Mouse (Mus musculus) kidney, postnatal 0 days (tissue): ENCODE measurements at regions not wholly inside any gene's neighbourhood (a gene's known extent, or its start where the extent isn't known, plus 50 kb on each side); places are given as distances from the start of the nearest gene placed in this dataset.
A peak's percentile ranks its signal among the peaks of the same experiment; 100 is the strongest.

Source experiments
- ATAC-seq: fragments of 200-750 bp; cut with Nextera tagmentation; replicated peaks from 2 replicates; pipeline ENCODE4 v1.8.0; 2017; ENCODE audit warnings: low read depth, moderate number of reproducible peaks, moderate TSS enrichment, moderate library complexity; ENCODE audit not compliant: low FRiP score
- DNase-seq: peaks from one replicate; pipeline ENCODE4 v3.0.0-alpha.2; 2016; ENCODE audit warnings: low spot score
- H3K27ac ChIP-seq: fragments of 300-500 bp; sonication (generic); 2 replicates; pipeline ENCODE4 v1.5.1; 2014; ENCODE audit warnings: mild to moderate bottlenecking
- H3K27me3 ChIP-seq: fragments of 300-500 bp; sonication (generic); 2 replicates; pipeline ENCODE4 v1.6.1; 2014; ENCODE audit warnings: low read length, mixed read lengths; ENCODE audit not compliant: insufficient read depth
- H3K36me3 ChIP-seq: fragments of 300-500 bp; sonication (generic); 2 replicates; pipeline ENCODE4 v1.6.1; 2014; ENCODE audit warnings: low read length, mixed read lengths; ENCODE audit not compliant: insufficient read depth
- H3K4me1 ChIP-seq: fragments of 300-500 bp; sonication (generic); replicated peaks from 2 replicates; pipeline ENCODE4 v1.6.1; 2014; ENCODE audit warnings: antibody characterized with exemption, low read length, mixed read lengths; ENCODE audit not compliant: insufficient read depth
- H3K4me2 ChIP-seq: fragments of 300-500 bp; sonication (generic); 2 replicates; pipeline ENCODE4 v1.6.1; 2014; ENCODE audit warnings: mild to moderate bottlenecking, low read length, moderate library complexity, mixed read lengths
- H3K4me3 ChIP-seq: fragments of 300-500 bp; sonication (generic); replicated peaks from 2 replicates; pipeline ENCODE4 v1.5.1; 2014; ENCODE audit warnings: low read depth, low read length
- H3K9ac ChIP-seq: fragments of 300-500 bp; sonication (generic); 2 replicates; pipeline ENCODE4 v1.6.1; 2014; ENCODE audit warnings: low read depth, low read length
- H3K9me3 ChIP-seq: fragments of 300-500 bp; sonication (generic); replicated peaks from 2 replicates; pipeline ENCODE4 v1.6.1; 2016; ENCODE audit warnings: low read length, inconsistent platforms, mixed read lengths
- CTCF ChIP-seq: IDR thresholded peaks from 2 replicates; pipeline ENCODE4 v1.5.1; 2016; ENCODE audit warnings: antibody characterized with exemption, low read depth, mild to moderate bottlenecking, moderate library complexity
- WGBS: fragments of 180-500 bp; shearing (Covaris S2); extraction: QIAGEN DNeasy Blood & Tissue Kit; methylation state at CpG from one replicate; pipeline ENCODE4 v1.1.7; 2014; 5-methylcytosine and 5-hydroxymethylcytosine counted together

DNA sequence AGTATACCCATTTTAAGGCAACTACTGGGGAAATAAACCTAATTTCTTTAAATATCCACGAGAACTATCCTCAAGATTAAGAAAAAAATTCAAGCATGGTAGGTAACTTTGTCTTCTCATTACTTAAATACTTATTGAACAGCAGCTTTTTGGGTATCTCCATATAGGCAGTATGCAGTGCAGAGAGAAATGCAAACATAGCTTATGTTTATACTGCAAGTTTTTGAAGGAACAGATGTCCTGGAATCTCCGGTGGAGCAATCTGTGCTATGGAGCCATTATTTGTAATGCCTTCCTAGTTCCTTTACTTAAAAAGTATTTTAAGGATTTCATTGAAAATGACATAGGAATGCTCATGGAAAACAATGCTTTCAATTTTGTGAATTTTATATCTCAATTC, 91.7 kb upstream of the Adgrb3 start:
- WGBS: 81% methylated on average over 2 of the region's 2 CpGs

DNA sequence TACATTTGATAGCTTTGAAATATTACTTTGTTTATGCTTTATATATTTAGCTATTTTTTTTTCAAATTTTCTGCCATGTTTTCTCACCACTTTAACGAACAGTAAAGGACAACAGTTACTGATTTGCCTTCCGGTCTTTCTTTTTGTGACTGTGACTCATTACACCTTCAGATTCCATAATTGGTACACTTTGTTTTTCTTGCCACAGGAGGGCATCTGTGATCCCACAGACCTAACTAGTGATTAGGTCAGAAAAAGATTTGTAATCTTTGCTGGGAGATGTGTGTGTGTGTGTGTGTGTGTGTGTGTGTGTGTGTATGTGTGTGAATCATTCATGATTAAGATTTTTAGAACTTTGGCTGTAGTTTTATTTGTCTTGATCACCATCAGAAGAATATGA, 64.7 kb upstream of the Adgrb3 start:
- Histone ChIP-seq H3K27me3 (no peaks in the 10 kb centered on the region), H3K4me3 (no peak overlapping the region), H3K9ac (no peak overlapping the region), H3K27ac (no peak overlapping the region), H3K4me2 (no peak overlapping the region), H3K4me1 (no peaks in the 10 kb centered on the region), H3K9me3 (no peaks in the 10 kb centered on the region), H3K36me3 (no peaks in the 10 kb centered on the region)
- TF ChIP-seq CTCF: no peak
- DNase-seq: no peak
- 79% methylated on average over 2 of the region's 2 CpGs for WGBS
- ATAC-seq: no peak

More for the DNA sequence above, 91.7 kb upstream of the Adgrb3 start:
- ATAC-seq (no peak), DNase-seq (no peak)
- TF ChIP-seq CTCF: no peak
- H3K4me3 ChIP-seq: no peak overlapping the region
- H3K36me3 ChIP-seq: no peaks in the 10 kb centered on the region
- H3K4me1 ChIP-seq: no peaks in the 10 kb centered on the region
- no peak overlapping the region for H3K27ac ChIP-seq
- no peak overlapping the region for H3K9ac ChIP-seq
- H3K27me3 ChIP-seq: no peaks in the 10 kb centered on the region
- no peak overlapping the region for H3K4me2 ChIP-seq
- no peaks in the 10 kb centered on the region for H3K9me3 ChIP-seq

DNA sequence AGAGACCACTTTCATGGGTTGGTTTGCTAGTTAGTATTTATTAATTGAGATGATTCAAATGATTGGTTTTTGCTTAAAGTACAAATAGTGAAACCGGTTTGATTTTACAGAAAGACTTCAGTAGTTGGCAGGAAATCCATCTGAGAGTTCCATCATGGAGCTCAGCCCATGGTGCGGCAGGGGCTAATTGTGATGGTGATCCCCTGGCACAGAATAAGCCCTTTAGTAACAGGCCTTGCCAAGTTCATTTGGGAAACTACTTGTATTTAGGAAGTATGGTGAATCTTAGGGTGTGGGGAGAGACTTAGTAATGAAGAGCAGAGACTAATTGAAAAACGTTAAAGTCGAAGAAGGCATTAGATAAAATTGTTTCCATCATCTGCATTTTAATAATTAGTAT, 63.5 kb upstream of the Adgrb3 start:
- Histone ChIP-seq H3K9me3 (no peaks in the 10 kb centered on the region), H3K36me3 (no peaks in the 10 kb centered on the region), H3K4me2 (no peak overlapping the region), H3K4me3 (no peak overlapping the region), H3K27me3 (no peaks in the 10 kb centered on the region), H3K4me1 (no peaks in the 10 kb centered on the region), H3K27ac (no peak overlapping the region), H3K9ac (no peak overlapping the region)
- 81% methylated on average over 4 of the region's 4 CpGs for WGBS
- DNase-seq: no peak
- no peak for ATAC-seq
- TF ChIP-seq CTCF: no peak

DNA sequence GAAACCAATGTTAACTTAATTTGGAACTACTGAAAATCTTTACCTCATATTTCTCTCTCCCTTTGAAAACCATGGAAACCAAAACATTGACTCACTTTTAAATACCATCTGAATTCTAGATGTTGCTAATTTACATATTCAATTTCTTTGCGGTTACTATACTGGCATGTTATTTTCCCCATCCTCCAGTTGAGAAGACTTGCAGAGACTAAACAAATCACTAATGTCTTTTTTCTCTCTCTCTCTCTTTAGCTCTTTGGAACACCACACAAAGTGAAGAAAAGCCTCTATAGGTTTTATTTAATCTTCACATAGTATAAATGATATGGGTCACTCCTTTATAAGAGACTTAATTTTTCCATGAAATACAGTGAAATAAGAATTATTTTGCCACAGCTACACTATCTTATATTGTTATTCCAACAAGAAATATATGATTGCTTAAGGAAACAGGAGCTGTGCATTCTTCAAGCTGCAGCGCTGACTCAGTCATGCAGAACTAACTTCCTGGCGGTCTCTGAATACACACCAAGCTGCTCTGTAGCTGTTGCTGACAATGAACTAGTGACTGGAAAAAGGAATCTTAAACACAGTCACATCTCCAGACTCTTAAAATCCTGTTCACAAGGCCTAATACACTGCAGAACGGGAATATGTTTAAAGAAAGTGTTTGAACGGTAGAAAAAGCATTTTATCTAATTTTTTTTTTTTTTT, 62.7 kb upstream of the Adgrb3 start:
- no peaks in the 10 kb centered on the region for H3K4me1 ChIP-seq
- TF ChIP-seq CTCF: no peak
- H3K9ac ChIP-seq: no peak overlapping the region
- 58% methylated on average over 5 of the region's 5 CpGs for WGBS
- DNase-seq (peak; percentile 17), ATAC-seq (no peak)
- no peak overlapping the region for H3K4me2 ChIP-seq
- H3K4me3 ChIP-seq: no peak overlapping the region
- H3K9me3 ChIP-seq: no peaks in the 10 kb centered on the region
- H3K36me3 ChIP-seq: no peaks in the 10 kb centered on the region
- H3K27ac ChIP-seq: no peak overlapping the region
- no peaks in the 10 kb centered on the region for H3K27me3 ChIP-seq

DNA sequence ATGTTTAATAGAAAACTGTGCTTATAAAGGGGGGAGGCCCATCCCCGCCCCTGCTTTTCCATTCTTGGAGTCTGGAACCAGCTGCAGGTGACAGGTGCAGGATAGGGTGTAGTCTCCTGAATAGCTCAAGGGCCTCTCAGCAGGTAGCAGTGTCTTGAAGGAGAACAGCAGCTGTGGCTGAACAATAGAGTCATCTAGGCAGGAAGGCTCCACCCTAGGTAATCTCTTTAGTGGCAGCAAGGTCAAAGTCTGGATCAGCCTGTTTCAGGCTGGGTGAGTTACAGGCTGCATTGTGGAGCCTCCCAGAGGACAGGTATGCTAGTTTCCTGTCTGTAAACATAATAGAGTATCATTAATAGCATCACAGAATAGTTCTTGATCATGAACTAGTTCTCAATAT, 58.5 kb upstream of the Adgrb3 start:
- DNase-seq: no peak
- Histone ChIP-seq H3K4me1 (no peaks in the 10 kb centered on the region), H3K4me3 (no peak overlapping the region), H3K9me3 (no peaks in the 10 kb centered on the region), H3K27me3 (no peaks in the 10 kb centered on the region), H3K36me3 (no peaks in the 10 kb centered on the region), H3K27ac (no peak overlapping the region), H3K4me2 (no peak overlapping the region), H3K9ac (no peak overlapping the region)
- 83% methylated on average over 1 of the region's 1 CpGs for WGBS
- ATAC-seq: no peak
- TF ChIP-seq CTCF: no peak

DNA sequence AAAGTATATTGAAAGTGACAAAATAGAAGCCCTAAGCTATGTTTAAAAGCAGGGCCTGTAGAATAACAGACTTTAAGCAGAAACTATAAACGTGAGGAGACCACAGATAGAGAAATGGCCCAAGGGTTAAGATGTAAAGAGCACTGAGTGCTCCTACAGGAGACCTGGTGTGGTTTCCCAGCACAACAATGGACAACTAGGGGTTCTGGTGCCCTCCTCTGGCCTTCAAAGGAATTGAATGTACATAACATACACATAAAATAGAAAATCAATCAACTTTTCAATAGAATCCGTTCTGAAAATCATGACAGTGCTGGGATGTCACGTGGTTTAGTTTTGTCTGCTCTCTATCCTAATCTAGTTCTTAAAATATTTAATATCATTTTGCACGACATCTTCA, 55.5 kb upstream of the Adgrb3 start:
- Histone ChIP-seq H3K27ac (no peak overlapping the region), H3K4me2 (no peak overlapping the region), H3K9ac (no peak overlapping the region), H3K27me3 (no peaks in the 10 kb centered on the region), H3K36me3 (no peaks in the 10 kb centered on the region), H3K9me3 (no peaks in the 10 kb centered on the region), H3K4me3 (no peak overlapping the region), H3K4me1 (no peaks in the 10 kb centered on the region)
- WGBS: 63% methylated on average over 4 of the region's 4 CpGs
- DNase-seq: no peak
- TF ChIP-seq CTCF: no peak
- ATAC-seq: no peak
